Mouse (Mus musculus) embryonic fibroblast, embryonic 13.5 days (primary cell): Measurements from ENCODE around the gene Gm5148.

Source experiments
- CTCF ChIP-seq: IDR thresholded peaks from 2 replicates; pipeline ENCODE4 v1.5.1; 2011; ENCODE audit warnings: mild to moderate bottlenecking, control low read depth, low read length, moderate library complexity, borderline replicate concordance; ENCODE audit not compliant: insufficient read depth
- POLR2A ChIP-seq: IDR thresholded peaks from 2 replicates; pipeline ENCODE4 v1.6.1; 2011; ENCODE audit warnings: low read depth, mild to moderate bottlenecking, control low read depth, low read length, moderate library complexity

- TF ChIP-seq POLR2A, result no peak
- no peak for TF ChIP-seq CTCF
Measured at GRCm38 (mm10) chr3:37748002-37748733, 23.9 kb upstream of the Gm5148 start.
